Mouse (Mus musculus) left cerebral cortex, adult 8-10 months (tissue): ENCODE data around the gene Msmo1. TPM values are rescaled to one million over a fixed set of nuclear protein-coding genes. Genes with fewer than 3 reads are reported as not detected.

Experiments used
- DNase-seq, 2 experiments: peaks; one replicate each; pipeline ENCODE4 v3.0.0; 2022; ENCODE audit warnings: low spot score in 2 of 2
- total RNA-seq, 4 experiments: library from RNA; stranded (reverse); gene quantifications; 2 replicates each; pipeline ENCODE4 v1.2.4; 2022

Gene Msmo1
- total RNA-seq: 100 to 1,000 TPM in 2 of 4 experiments, 10 to 100 TPM in 2; 98.2 to 113 (median 106) TPM

- peak; percentile 83 to 99 for DNase-seq
These were observed at the start of gene Msmo1 for GRCm38 (mm10) chr8:64733271-64733943. Msmo1 (minus strand) TSS chr8:64733792.

DNA sequence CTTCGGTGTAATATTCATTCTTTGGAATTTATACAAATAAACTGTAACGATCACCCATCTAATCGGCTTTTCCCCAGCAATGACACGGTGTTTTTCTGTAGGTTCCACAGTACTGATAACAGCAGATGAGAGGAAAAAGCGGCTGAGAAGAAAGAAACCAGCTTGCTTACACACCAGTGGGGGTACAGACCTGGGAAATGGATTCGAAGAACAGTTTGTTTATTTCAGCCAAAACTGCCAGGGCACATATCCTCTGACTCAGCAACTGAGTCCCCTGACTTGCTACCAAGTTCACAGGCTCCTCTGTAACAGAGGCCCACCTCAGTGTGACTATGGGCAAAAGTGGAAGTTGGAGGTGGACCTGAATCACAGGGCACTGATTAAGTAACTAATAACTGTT is 48.4 kb upstream of the Msmo1 start:
- no peak for DNase-seq

DNA sequence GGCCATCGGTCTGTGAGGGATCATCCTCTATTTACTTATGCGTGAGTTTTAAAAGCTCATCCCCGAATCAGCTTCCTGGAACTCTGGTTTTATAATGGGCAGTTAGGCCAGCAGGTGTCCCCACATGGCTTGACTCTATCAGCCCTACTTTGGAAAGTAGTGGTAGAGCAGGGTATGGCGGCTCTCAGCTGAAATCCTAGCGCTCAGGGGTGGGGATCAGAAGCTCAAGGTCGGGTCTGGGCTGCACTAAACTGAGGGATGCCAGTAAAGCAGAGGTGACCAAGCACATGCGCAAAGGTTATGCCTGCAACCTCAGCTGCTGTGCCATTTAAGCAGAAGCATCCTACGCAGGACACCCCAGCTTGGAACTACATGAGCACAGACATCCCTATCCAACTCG is 44.3 kb upstream of the Msmo1 start:
- DNase-seq: no peak

DNA sequence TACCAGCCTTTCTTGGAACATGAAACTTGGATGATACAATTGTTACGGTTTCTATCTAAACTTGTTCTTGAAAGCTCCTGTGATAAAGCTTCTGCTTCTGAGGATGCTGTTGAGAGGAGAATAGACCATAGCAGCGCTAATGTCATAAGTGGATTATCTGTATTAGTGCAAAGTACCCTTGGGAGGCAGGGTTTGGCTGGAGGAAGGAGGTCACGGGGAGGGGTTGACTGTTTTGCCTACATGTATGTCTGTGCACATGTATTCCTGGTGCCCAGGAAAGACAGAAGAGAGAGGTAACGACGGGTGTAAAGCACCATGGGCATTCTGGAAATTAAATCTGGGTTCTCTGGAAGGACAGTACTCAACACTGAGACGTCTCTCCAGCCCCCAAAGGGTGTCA is 40.5 kb upstream of the Msmo1 start:
- no peak for DNase-seq

DNA sequence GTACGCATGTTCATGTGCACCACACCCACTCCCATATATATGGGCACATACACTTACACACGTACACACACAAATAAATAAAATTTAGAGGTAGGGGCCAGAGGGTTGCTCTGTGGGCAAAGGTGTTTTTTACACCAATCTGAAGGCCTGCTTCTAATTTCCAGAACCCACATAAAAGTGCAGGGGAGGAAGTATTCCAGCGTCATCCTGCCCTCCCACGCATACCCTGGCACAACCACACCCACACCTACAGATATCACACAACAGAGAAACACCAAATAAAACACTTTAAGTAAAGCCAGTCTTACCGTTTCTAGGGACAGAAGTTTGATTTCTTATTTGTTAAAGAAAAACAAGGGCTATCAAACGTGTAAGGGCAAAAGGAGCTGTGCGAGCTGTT is 37.2 kb upstream of the Msmo1 start:
- DNase-seq: no peak

GRCm38 (mm10) chr8:64769586-64769985 is 36.0 kb upstream of the Msmo1 start:
- no peak for DNase-seq

DNA sequence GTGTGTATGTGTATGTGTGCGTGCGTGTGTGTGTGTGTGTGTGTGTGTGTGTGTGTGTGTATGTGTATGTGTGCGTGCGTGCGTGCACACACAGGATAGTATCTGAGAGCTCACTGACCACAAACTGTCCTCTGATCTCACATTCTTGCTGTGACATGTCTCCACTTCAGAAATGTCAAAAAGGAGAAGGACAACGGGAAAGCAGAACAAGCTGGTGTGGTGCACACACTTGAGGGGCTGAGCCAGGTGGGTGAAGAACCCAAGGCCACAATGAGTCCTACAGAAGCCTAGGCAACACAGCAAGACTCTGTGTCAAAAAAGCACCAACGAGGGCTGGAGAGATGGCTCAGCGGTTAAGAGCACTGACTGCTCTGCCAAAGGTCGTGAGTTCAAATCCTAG is 35.1 kb upstream of the Msmo1 start:
- DNase-seq: no peak

DNA sequence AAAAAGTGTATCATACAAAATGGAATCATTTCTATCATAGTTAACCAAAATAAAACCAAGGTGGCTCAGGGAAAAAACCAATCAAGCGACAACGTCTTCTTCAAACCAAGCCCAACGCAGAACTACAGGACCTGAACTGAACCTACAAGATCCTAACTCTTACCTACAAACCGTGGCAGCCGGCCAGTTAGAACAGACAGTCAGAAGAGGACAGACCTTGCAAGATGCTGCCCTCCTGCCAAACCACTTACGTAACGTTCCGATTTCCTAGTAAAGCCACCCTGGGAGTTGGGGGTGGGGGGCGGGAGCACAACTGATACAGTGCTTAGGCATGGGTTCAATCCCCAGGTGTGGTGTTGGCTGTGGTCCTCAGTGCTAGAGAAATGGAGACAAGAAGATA is 33.5 kb upstream of the Msmo1 start:
- no peak for DNase-seq

DNA sequence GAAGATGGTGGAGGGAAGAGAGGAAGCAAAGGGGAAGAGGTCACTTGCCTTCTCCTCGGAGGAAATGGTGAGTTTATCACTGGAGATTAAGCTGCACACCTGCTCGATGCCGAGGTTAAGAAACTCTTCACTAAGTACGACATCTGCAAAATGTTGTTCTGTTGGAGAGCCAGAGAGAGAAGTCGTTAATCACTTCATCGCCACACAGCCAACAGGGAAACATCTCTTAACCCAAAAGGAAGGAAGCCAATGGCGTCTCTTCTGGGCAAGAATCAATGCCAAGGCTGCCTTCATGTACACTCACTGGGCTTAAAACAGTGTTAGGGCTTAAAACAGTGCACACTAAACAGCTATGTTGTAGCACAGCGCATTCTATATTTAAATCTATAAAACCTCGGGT is 30.5 kb upstream of the Msmo1 start:
- no peak for DNase-seq

DNA sequence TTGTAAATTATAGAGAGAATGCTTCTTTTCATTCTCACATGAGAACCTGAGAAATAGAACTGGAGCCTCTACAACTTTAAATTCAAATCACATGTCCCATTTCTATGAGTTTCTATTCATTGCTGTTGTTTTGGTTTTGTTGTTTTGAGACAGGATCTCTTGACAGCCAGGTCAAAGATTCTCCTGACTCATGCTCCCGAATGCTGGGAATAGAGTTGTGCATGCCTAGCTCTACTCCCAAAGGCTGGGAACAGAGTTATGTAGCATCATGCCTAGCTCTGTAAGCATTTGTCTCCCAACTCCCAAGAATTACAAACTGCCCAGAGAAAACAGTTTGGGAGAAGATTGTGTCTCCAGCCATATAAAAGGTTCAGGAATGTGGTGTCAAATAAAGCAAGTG is 29.2 kb upstream of the Msmo1 start:
- DNase-seq: no peak

GRCm38 (mm10) chr8:64761430-64761829 is 27.8 kb upstream of the Msmo1 start:
- no peak for DNase-seq

GRCm38 (mm10) chr8:64757956-64758355 is 24.4 kb upstream of the Msmo1 start:
- no peak for DNase-seq

DNA sequence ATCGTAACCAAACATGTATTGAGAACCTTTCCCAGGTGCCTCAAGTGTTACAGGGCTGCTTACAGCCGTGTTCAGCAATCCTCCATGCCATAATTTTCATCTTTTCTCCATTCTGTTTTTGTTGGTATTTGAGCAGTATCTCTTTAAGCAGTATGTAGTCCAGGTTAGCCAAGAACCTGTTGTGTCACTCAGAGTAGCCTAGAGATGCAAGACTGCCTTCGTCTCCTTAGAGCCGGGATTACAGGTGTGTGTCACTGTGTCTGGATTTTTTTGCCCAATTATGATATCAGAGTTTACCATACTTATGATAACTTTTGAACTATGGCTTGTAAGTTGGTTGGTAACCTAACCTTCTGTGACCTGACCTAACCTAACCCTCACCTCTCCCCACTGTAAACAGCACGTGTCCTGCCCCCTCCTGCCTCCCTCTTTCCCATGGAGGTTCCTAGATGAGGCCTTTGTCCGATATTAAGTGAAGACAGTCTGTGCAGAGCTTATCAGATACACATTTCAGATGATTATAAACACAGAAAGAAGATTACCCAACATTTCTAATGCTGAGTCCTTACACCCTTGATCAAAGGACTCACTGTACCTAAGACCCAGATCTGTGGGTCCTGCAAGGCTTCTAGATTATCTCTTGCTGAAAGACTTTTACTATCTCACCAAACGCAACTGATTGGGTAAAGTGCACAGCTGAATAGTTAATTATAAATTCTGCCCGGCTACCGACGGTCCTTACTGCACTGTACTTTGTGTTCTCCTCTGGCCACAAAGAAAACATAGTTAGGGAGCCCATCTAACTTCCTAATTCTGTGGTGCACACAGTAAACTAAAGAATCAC is 12.8 kb upstream of the Msmo1 start:
- DNase-seq: no peak

- no peak for DNase-seq
These were observed 7.1 kb upstream of the Msmo1 start for GRCm38 (mm10) chr8:64740547-64741211.

DNA sequence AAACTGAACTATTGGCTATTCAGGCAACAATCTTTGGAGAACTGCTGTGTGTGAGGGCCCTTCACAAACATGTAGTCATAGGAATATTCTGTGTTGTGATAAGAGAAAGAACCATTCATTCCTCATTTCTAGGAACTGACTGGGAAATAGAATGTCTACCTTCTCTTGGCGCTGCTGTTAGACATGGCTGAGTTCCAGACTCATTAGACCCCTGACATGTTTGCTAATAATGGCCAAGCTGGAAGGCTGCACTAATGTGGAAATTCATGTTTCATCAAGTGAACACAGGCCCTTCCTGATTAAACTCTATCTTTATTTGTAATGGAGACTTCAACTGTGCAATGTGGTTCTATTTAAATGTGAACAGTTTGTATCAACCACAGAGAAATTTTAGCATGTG is 5.3 kb upstream of the Msmo1 start:
- DNase-seq: no peak

DNA sequence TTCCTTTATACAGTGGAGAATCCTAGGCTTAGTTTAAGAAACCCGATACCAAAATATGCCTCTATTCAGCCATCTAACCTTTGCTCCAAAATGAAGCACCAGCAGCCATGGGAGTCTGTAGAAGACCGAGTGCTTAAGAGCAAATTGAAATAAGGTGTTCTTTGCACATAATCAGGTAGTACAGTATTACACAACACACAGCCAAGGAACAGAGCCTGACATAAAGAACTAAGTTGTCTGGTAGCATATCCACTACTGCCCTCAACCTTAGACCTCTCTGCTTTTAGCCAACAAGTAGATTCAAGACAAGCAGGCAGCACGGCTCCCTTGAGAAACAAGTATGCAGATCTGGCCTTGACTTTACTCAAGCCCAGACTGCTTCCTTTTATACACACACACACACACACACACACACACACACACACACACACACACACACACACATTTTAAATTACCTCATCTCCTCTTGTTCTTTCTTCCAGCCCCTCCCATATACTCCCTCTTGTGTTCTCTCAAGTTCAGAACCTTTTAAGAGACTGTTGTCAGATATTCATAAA is 3.3 kb upstream of the Msmo1 start:
- no peak for DNase-seq

GRCm38 (mm10) chr8:64735161-64735560 is 1.6 kb upstream of the Msmo1 start:
- no peak for DNase-seq

DNA sequence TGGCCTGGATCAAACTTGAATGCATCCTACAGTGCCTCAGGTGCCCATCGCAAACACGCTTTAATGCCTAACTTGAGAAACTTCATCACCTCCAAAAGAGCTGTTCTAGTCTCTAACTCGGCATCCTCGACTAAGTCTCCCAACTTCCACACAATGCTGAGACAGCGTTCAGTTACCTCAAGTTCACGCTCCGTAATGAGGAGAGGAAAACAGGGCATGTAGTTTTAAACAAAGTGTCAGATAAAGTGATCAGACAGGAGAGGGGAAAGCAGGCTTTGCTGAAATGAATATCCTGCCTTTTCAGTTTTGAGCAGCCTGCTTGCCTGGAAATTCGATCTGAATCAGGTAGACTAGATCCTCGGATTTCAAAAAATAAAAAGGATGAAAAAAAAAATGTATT is 996 bp downstream of the Msmo1 start:
- no peak for DNase-seq

DNA sequence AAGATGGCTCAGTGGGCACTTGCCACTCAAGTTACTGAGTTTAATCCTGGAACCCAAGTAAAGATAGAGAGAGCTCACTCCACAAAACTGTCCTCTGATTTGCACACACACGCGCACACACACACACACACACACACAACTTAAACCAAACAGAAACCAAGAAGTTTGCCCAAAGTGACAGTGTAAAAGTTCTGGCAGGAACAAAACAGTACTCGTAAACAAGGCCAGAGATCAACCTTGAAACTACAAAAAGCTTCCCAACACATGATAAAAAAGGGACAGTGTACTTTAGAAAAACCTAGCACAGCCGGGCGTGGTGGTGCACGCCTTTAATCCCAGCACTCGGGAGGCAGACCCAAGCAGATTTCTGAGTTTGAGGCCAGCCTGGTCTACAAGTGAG is 5.4 kb downstream of the Msmo1 start:
- DNase-seq: no peak

GRCm38 (mm10) chr8:64726190-64726695 is 7.3 kb downstream of the Msmo1 start:
- peak in 1 of 2 experiments; percentile 50 for DNase-seq

DNA sequence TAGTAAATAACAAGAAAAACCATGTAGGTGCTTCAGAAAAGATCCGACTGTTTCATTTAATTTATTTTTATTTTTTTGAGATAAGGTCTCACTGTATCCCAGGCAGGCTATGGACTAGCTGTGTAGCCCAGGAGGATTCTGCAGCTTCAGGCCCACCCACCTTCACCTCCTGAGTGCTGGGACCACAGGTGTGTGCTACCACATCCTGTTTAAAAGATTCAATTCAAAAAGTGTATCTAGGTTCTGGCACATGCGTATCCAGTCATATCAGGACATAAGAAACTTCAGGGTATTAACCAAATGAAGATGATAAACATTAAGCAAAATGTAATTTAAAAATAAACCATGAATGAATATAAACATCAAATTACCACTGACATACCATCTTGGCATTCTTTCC is 10.4 kb downstream of the Msmo1 start:
- no peak for DNase-seq

GRCm38 (mm10) chr8:64717868-64718267 is 15.7 kb downstream of the Msmo1 start:
- no peak for DNase-seq
